Mouse (Mus musculus): ENCODE measurements at regions not wholly inside any gene's neighbourhood (a gene's known extent, or its start where the extent isn't known, plus 50 kb on each side); places are given as distances from the start of the nearest gene placed in this dataset.

DNA sequence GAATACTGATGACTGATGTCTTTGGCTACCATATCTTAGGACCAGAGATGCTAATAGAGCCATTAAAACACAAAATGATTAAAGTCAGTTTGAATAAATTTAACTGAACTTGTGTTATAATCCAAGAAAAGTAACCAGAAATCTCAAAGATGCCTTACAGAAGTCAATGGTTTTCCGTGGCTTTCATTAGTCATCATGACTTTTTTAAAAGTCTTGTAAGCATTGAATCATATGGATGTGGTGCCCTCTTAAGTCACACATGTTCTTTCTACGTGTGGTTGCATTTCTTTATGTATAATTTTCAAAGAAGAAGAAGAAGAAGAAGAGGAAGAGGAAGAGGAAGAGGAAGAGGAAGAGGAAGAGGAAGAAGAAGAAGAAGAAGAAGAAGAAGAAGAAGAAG is 178.2 kb downstream of the Mreg start:
- H3K27me3 ChIP-seq (replicated peaks; ENCODE audit: control insufficient read depth, insufficient read depth, low read length), result no peaks in the 10 kb centered on the region
- no peak overlapping the region for H3K27ac ChIP-seq (ENCODE audit: low read depth, low read length)
- no peaks in the 10 kb centered on the region; the same call in 1 of the 2 replicates for H3K4me1 ChIP-seq (ENCODE audit: control insufficient read depth, insufficient read depth, low read length)
- no peak overlapping the region for H3K4me2 ChIP-seq (ENCODE audit: low read length)
- no peak overlapping the region for H3K4me3 ChIP-seq (ENCODE audit: low read depth, low read length)
- H3K36me3 ChIP-seq (ENCODE audit: control insufficient read depth, insufficient read depth, low read length), result no peaks in the 10 kb centered on the region
- no peak overlapping the region for H3K9ac ChIP-seq (ENCODE audit: low read length)
- ATAC-seq (no peak), DNase-seq (ENCODE audit: low spot score) (no peak)
- WGBS, result 80% methylated on average over 2 of the region's 2 CpGs
- H3K9me3 ChIP-seq (replicated peaks; ENCODE audit: control insufficient read depth, low read length), result no peaks in the 10 kb centered on the region

- Histone ChIP-seq H3K27ac (ENCODE audit: low read depth, low read length) (no peak overlapping the region), H3K4me1 (ENCODE audit: control insufficient read depth, insufficient read depth, low read length) (no peaks in the 10 kb centered on the region; the same call in 1 of the 2 replicates), H3K27me3 (replicated peaks; ENCODE audit: control insufficient read depth, insufficient read depth, low read length) (no peaks in the 10 kb centered on the region), H3K9ac (ENCODE audit: low read length) (no peak overlapping the region), H3K9me3 (replicated peaks; ENCODE audit: control insufficient read depth, low read length) (no peaks in the 10 kb centered on the region), H3K4me2 (ENCODE audit: low read length) (no peak overlapping the region), H3K36me3 (ENCODE audit: control insufficient read depth, insufficient read depth, low read length) (no peaks in the 10 kb centered on the region), H3K4me3 (ENCODE audit: low read depth, low read length) (no peak overlapping the region)
- ATAC-seq (no peak), DNase-seq (ENCODE audit: low spot score) (no peak)
- 58% methylated on average over 4 of the region's 4 CpGs for WGBS
Measured at GRCm38 (mm10) chr1:72032214-72032613, 179.9 kb downstream of the Mreg start.

DNA sequence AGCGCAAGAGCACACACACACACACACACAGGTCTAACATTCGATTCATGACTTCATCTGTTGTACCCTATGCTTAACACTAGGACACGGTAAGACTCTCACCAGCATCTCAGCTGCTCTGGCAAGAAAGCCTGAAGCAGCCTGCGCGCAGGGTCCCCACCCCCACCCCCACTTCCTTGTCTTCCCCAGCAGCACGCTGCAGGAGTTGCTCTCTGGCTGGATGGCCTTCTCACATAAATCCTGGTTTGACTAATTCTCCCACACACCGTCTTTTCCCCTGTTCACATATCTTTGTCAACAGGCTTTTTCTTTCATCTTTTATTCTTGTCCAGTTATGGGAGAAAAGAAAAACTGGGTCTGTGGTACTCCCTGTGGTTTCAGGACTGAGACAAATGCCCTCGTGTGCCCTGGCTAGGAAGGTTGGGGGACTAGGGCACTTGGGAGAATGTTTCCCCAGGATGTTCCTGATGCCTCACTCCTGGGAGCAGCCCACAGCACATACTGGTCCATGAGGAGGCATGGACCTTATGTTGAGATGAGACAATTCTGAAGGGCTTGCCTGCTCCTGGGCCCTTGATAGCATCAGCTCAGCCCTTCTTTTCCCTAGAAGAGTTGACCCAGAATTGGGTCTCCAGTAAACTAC is 181.2 kb downstream of the Mreg start:
- Histone ChIP-seq H3K4me2 (ENCODE audit: low read length) (no peak overlapping the region), H3K36me3 (ENCODE audit: control insufficient read depth, insufficient read depth, low read length) (no peaks in the 10 kb centered on the region), H3K9ac (ENCODE audit: low read length) (no peak overlapping the region), H3K9me3 (replicated peaks; ENCODE audit: control insufficient read depth, low read length) (no peaks in the 10 kb centered on the region), H3K4me1 (ENCODE audit: control insufficient read depth, insufficient read depth, low read length) (no peaks in the 10 kb centered on the region), H3K4me3 (ENCODE audit: low read depth, low read length) (no peak overlapping the region), H3K27ac (ENCODE audit: low read depth, low read length) (no peak overlapping the region), H3K27me3 (replicated peaks; ENCODE audit: control insufficient read depth, insufficient read depth, low read length) (no peaks in the 10 kb centered on the region)
- no peak for DNase-seq (ENCODE audit: low spot score)
- 59% methylated on average over 8 of the region's 8 CpGs for WGBS
- no peak for ATAC-seq

- Histone ChIP-seq H3K27me3 (replicated peaks; ENCODE audit: control insufficient read depth, insufficient read depth, low read length) (no peaks in the 10 kb centered on the region), H3K9me3 (replicated peaks; ENCODE audit: control insufficient read depth, low read length) (no peaks in the 10 kb centered on the region), H3K27ac (ENCODE audit: low read depth, low read length) (no peak overlapping the region), H3K4me1 (ENCODE audit: control insufficient read depth, insufficient read depth, low read length) (no peaks in the 10 kb centered on the region), H3K36me3 (ENCODE audit: control insufficient read depth, insufficient read depth, low read length) (no peaks in the 10 kb centered on the region), H3K9ac (ENCODE audit: low read length) (no peak overlapping the region), H3K4me2 (ENCODE audit: low read length) (no peak overlapping the region), H3K4me3 (ENCODE audit: low read depth, low read length) (no peak overlapping the region)
- DNase-seq (ENCODE audit: low spot score), result no peak
- ATAC-seq, result no peak
- 90% methylated on average over 6 of the region's 6 CpGs for WGBS
Measured at GRCm38 (mm10) chr1:72029625-72030024, 182.5 kb downstream of the Mreg start.

DNA sequence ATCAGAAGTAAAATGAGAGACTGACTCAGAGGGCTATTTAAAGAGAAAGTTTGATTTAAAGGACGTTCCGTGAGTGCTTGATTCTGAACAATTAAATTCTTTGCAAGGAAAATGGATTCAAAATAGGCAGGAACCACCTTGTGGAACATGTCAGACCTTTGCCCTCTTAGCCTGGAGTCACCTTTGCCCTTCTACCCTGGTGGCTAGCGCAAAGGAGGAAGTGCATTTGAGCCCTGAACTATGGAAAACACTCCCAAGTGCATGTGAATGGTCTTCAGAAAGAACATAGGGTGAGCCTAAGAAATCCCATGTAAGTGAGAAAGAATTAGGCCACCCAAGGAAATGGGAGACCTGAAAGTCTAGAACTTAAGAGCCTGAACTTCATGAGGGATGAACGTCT is 185.2 kb downstream of the Mreg start:
- ATAC-seq, result no peak

DNA sequence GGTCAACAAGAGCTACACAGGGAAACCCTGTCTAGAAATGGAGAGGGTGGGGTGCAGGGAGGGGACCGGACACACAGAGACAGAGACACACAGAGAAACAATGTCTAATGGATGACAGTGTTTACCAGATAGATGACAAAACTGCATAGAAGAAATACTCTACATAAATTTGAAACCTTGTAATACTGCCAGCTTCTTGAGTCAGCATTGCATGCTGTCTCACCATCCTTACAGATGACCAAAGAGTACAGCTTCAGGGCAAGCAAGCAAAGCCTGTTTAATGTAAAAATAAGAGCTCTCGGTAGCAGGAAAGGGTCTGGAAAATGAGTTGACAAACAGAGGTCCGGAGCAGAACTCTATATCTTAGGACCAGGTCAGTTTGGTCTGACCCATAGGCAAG is 189.5 kb downstream of the Mreg start:
- no peak for ATAC-seq
- DNase-seq (ENCODE audit: low spot score), result no peak
- no peak overlapping the region for H3K4me2 ChIP-seq (ENCODE audit: low read length)
- no peaks in the 10 kb centered on the region for H3K4me1 ChIP-seq (ENCODE audit: control insufficient read depth, insufficient read depth, low read length)
- no peaks in the 10 kb centered on the region for H3K9me3 ChIP-seq (replicated peaks; ENCODE audit: control insufficient read depth, low read length)
- WGBS, result 96% methylated on average over 3 of the region's 3 CpGs
- H3K36me3 ChIP-seq (ENCODE audit: control insufficient read depth, insufficient read depth, low read length), result no peaks in the 10 kb centered on the region
- H3K4me3 ChIP-seq (ENCODE audit: low read depth, low read length), result no peak overlapping the region
- H3K9ac ChIP-seq (ENCODE audit: low read length), result no peak overlapping the region
- H3K27me3 ChIP-seq (replicated peaks; ENCODE audit: control insufficient read depth, insufficient read depth, low read length), result no peaks in the 10 kb centered on the region
- H3K27ac ChIP-seq (ENCODE audit: low read depth, low read length), result no peak overlapping the region

More for the DNA sequence above, 185.2 kb downstream of the Mreg start:
- Histone ChIP-seq H3K9me3 (replicated peaks; ENCODE audit: control insufficient read depth, low read length) (no peaks in the 10 kb centered on the region), H3K4me3 (ENCODE audit: low read depth, low read length) (no peak overlapping the region), H3K4me2 (ENCODE audit: low read length) (no peak overlapping the region), H3K4me1 (ENCODE audit: control insufficient read depth, insufficient read depth, low read length) (no peaks in the 10 kb centered on the region), H3K36me3 (ENCODE audit: control insufficient read depth, insufficient read depth, low read length) (no peaks in the 10 kb centered on the region), H3K27me3 (replicated peaks; ENCODE audit: control insufficient read depth, insufficient read depth, low read length) (no peaks in the 10 kb centered on the region), H3K27ac (ENCODE audit: low read depth, low read length) (no peak overlapping the region), H3K9ac (ENCODE audit: low read length) (no peak overlapping the region)
- WGBS, result 94% methylated on average over 4 of the region's 4 CpGs
- DNase-seq (ENCODE audit: low spot score), result no peak

DNA sequence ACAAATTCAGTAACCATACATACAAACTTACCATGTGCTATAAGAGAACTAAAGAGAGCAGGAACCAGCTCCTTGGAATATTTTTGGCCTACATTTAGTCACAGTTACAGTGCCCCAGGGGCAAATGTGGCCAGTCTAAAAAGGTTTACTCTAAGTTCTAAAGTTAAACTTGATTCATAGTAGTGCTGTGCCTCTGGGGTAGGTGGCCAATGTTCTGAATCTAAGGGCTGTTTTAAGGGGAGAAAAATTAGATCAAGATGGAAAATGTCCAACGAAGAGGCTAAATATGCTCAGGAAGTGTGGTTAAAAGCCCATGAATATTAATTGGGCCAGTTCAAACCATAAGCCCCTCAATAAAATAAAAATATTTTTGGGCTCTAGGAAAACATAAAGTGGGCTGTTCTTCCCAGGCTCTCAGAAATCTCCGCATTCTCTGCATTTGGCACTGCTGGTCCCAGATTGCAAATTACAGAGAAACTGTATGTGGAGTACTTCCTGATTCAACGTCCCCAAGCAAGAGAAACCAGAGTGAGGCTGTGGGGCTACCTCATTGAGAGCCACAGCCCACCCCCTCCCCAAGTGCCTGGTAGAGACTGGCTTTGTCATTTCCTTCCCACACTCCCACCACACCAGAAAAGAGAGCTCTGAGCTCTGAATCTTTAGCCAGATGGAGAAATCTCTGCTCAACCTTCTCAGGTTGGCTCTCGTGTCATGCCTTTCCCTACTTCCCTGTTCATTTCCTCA is 193.5 kb downstream of the Mreg start:
- Histone ChIP-seq H3K27me3 (replicated peaks; ENCODE audit: control insufficient read depth, insufficient read depth, low read length) (no peaks in the 10 kb centered on the region), H3K4me3 (ENCODE audit: low read depth, low read length) (no peak overlapping the region), H3K9me3 (replicated peaks; ENCODE audit: control insufficient read depth, low read length) (no peaks in the 10 kb centered on the region), H3K4me2 (ENCODE audit: low read length) (no peak overlapping the region), H3K36me3 (ENCODE audit: control insufficient read depth, insufficient read depth, low read length) (no peaks in the 10 kb centered on the region), H3K27ac (ENCODE audit: low read depth, low read length) (no peak overlapping the region), H3K4me1 (ENCODE audit: control insufficient read depth, insufficient read depth, low read length) (no peaks in the 10 kb centered on the region), H3K9ac (ENCODE audit: low read length) (no peak overlapping the region)
- ATAC-seq (no peak), DNase-seq (ENCODE audit: low spot score) (no peak)
- 82% methylated on average over 4 of the region's 4 CpGs for WGBS

GRCm38 (mm10) chr1:72017814-72018478 is 194.2 kb downstream of the Mreg start:
- Histone ChIP-seq H3K36me3 (ENCODE audit: control insufficient read depth, insufficient read depth, low read length) (no peaks in the 10 kb centered on the region), H3K4me2 (ENCODE audit: low read length) (no peak overlapping the region), H3K9me3 (replicated peaks; ENCODE audit: control insufficient read depth, low read length) (no peaks in the 10 kb centered on the region), H3K27me3 (replicated peaks; ENCODE audit: control insufficient read depth, insufficient read depth, low read length) (no peaks in the 10 kb centered on the region), H3K27ac (ENCODE audit: low read depth, low read length) (no peak overlapping the region), H3K9ac (ENCODE audit: low read length) (no peak overlapping the region), H3K4me1 (ENCODE audit: control insufficient read depth, insufficient read depth, low read length) (no peaks in the 10 kb centered on the region), H3K4me3 (ENCODE audit: low read depth, low read length) (no peak overlapping the region)
- 81% methylated on average over 1 of the region's 1 CpGs for WGBS
- DNase-seq (ENCODE audit: low spot score) (no peak), ATAC-seq (no peak)

- WGBS, result 96% methylated on average over 4 of the region's 4 CpGs
- Histone ChIP-seq H3K9ac (ENCODE audit: low read length) (no peak overlapping the region), H3K4me3 (ENCODE audit: low read depth, low read length) (no peak overlapping the region), H3K27ac (ENCODE audit: low read depth, low read length) (no peak overlapping the region), H3K4me2 (ENCODE audit: low read length) (no peak overlapping the region), H3K36me3 (ENCODE audit: control insufficient read depth, insufficient read depth, low read length) (no peaks in the 10 kb centered on the region), H3K4me1 (ENCODE audit: control insufficient read depth, insufficient read depth, low read length) (no peaks in the 10 kb centered on the region), H3K9me3 (replicated peaks; ENCODE audit: control insufficient read depth, low read length) (no peaks in the 10 kb centered on the region), H3K27me3 (replicated peaks; ENCODE audit: control insufficient read depth, insufficient read depth, low read length) (no peaks in the 10 kb centered on the region)
- ATAC-seq (no peak), DNase-seq (ENCODE audit: low spot score) (no peak)
Measured at GRCm38 (mm10) chr1:72015471-72015870, 196.6 kb downstream of the Mreg start.

Data from forebrain, embryonic 14.5 days (tissue).